Mouse (Mus musculus) midbrain, embryonic 13.5 days (tissue): ENCODE results near the gene Ctsk. TPM values are rescaled to one million over a fixed set of nuclear protein-coding genes. Genes with fewer than 3 reads are reported as not detected.

Source experiments
- polyA plus RNA-seq: library from polyadenylated mRNA; unstranded; fragments of >200 nt; fragmentation: Nextera tagmentation; extraction: Ambion mirVana; gene quantifications from 2 replicates; pipeline ENCODE4 v1.2.1, GENCODE M21; 2015

Ctsk gene
- polyA plus RNA-seq, 1 experiment from 2014 or later: 5.8 TPM

Other genes starting within 250 kb of the Ctsk start
- gene Bnipl, start 248.1 kb upstream of the Ctsk start, polyA plus RNA-seq: 0.17 TPM in 1 of 2 replicates, not detected in the other
- gene Mindy1, start 217.9 kb upstream of the Ctsk start, polyA plus RNA-seq: 47.5 and 50.5 TPM in 2 replicates
- gene Prune1, start 217.2 kb upstream of the Ctsk start, polyA plus RNA-seq: 46.4 and 50.1 TPM in 2 replicates
- 0.58 and 0.63 TPM in 2 replicates for gene Anxa9, start 192.1 kb upstream of the Ctsk start, polyA plus RNA-seq
- gene Cers2, start 184.5 kb upstream of the Ctsk start, polyA plus RNA-seq: 91.3 and 93.8 TPM in 2 replicates
- 45.7 and 49.9 TPM in 2 replicates for gene Setdb1, start 142.1 kb upstream of the Ctsk start, polyA plus RNA-seq
- not detected in 2 replicates for gene 4930558C23Rik, start 96.4 kb upstream of the Ctsk start, polyA plus RNA-seq
- gene Arnt, start 64.9 kb upstream of the Ctsk start, polyA plus RNA-seq: 22.5 and 26.1 TPM in 2 replicates
- 10.5 and 10.6 TPM in 2 replicates for gene Ctss, start 27.5 kb downstream of the Ctsk start, polyA plus RNA-seq
- not detected in 2 replicates for gene Hormad1, start 60.4 kb downstream of the Ctsk start, polyA plus RNA-seq
- gene Golph3l, start 89.7 kb downstream of the Ctsk start, polyA plus RNA-seq: 35.2 and 37.7 TPM in 2 replicates
- 116 TPM in 2 replicates for gene Ensa, start 125.7 kb downstream of the Ctsk start, polyA plus RNA-seq
- 46.9 and 56.3 TPM in 2 replicates for gene Mcl1, start 159.5 kb downstream of the Ctsk start, polyA plus RNA-seq
- gene Adamtsl4, start 188.7 kb downstream of the Ctsk start, polyA plus RNA-seq: 0.68 and 1.9 TPM in 2 replicates
- gene Ecm1, start 240.3 kb downstream of the Ctsk start, polyA plus RNA-seq: 11.3 and 11.8 TPM in 2 replicates